Mouse (Mus musculus) B cell, adult 2 months (primary cell): Measurements from ENCODE around the gene Gm906.
"Not testable (repeated sequence)": the region's sequence is repeated elsewhere in the genome, so short reads cannot be mapped to it uniquely, and the experiment has no call there.

Experiments used
- DNase-seq, 2 experiments: peaks; one replicate each; pipeline ENCODE4 v3.0.0; 2022

Gene Gm906

GRCm38 (mm10) chr13:50250208-50250607, at the start of gene Gm906:
Gene Gm906, minus strand, starts transcription at chr13:50250308.
- not testable (repeated sequence) for DNase-seq

DNA sequence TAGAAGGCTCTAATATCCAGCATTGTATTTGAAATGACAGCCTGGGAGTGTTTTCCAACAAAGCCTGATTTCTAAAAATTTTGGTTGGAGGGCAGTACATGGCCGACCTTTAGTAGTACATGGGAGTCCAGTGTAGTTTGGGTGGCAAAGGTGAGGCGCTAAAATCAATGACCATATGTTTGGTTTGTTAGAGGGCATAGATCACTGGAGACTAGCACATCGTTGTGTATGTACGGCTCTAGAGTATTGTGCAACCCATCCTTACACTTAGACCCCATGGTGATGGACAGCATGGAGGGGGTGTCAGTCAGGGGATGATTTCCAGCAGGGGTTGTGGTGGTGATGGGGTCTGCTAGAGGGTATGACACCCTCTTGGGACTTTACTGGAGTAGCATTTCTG, 33.2 kb upstream of the Gm906 start:
- not testable (repeated sequence) for DNase-seq

GRCm38 (mm10) chr13:50236487-50236886, 13.6 kb downstream of the Gm906 start:
- DNase-seq = no peak

GRCm38 (mm10) chr13:50211842-50212241, 38.3 kb downstream of the Gm906 start:
- DNase-seq = peak in 1 of 2 experiments; percentile 5

- DNase-seq = not testable (repeated sequence)
These were observed 39.9 kb downstream of the Gm906 start for GRCm38 (mm10) chr13:50210191-50210590.

DNA sequence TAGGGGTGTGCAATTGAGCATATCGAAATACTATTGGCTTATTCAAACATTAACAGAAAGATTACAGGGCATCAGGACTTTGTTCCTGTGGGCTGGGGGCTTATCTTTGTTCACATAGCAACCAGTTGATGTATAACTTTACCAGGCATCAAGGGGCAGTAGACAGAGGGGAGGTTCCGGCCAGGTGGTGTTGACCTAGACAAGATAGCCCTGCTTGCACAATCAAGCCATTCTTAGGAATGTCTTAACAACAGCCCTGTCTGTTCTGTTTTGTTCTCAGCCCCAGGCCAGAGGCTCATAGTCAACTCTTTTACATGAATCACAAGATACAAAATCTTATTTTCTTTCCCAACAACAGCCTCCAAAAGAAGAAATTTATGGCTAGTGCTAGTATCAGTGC, 40.5 kb downstream of the Gm906 start:
- DNase-seq = not testable (repeated sequence)

DNA sequence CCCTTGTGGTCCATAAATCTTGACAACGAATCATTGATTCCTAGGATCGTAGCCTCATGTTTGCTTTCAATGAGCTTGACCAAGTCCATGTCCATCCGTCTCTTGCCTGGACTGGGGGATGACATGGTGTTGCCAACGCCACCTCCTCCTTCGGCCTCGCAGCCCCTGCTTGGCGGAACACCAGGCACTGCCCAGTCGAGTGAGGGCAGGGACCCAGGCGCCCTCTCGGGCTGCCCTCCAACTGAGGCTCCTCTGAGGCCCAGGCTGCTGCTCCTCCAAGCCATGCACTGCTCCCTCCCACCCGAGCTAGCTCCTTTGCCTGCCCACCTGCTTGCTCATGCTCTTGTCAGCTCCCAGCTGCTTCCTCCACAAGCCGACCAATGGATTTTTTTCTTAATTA, 42.1 kb downstream of the Gm906 start:
- DNase-seq = no peak

DNA sequence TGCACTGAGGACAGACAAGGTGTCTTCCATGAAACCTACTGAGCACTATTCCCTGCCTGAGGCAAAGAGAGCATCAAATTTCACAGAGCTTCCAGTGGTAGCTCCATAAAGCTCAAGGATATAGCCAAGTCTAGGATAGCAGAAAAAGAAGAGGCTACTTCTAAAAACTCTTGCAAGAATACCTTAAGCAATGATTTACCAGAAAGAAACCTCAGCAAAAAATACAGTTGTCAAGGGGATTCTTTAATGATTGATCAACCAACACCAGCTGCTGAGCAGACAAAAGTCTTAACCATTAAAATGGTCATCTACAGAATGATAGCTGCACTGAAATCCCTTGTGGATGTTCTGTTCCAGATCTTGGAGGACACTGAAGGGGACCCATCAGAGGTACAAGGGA, 53.3 kb downstream of the Gm906 start:
- DNase-seq = not testable (repeated sequence)
